Mouse (Mus musculus): ENCODE results near the gene Ppp4r1. TPM values are rescaled to one million over a fixed set of nuclear protein-coding genes. Genes with fewer than 3 reads are reported as not detected.

Gene Ppp4r1
- polyA plus RNA-seq, 1 experiment from 2014 or later: 30.9 TPM

GRCm38 (mm10) chr17:65743664-65744330 lies 38.6 kb upstream of the Ppp4r1 start:
- 83% methylated on average over 11 of the region's 11 CpGs for WGBS
- Histone ChIP-seq H3K4me3 (ENCODE audit: low read length) (no peak overlapping the region), H3K36me3 (ENCODE audit: control insufficient read depth, insufficient read depth, low read length) (no peaks in the 10 kb centered on the region), H3K4me2 (ENCODE audit: low read depth, low read length) (no peak overlapping the region), H3K9me3 (ENCODE audit: control insufficient read depth, low read length) (no peaks in the 10 kb centered on the region), H3K27me3 (replicated peaks; ENCODE audit: control insufficient read depth, insufficient read depth, low read length) (no peaks in the 10 kb centered on the region), H3K27ac (ENCODE audit: low read length) (no peak overlapping the region), H3K4me1 (ENCODE audit: control insufficient read depth, insufficient read depth, low read length) (no peaks in the 10 kb centered on the region), H3K9ac (ENCODE audit: low read depth, low read length) (no peak overlapping the region)
- ATAC-seq: no peak

GRCm38 (mm10) chr17:65746314-65746713 lies 36.1 kb upstream of the Ppp4r1 start:
- Histone ChIP-seq H3K4me2 (ENCODE audit: low read depth, low read length) (no peak overlapping the region), H3K4me3 (ENCODE audit: low read length) (no peak overlapping the region), H3K4me1 (ENCODE audit: control insufficient read depth, insufficient read depth, low read length) (no peaks in the 10 kb centered on the region), H3K27me3 (replicated peaks; ENCODE audit: control insufficient read depth, insufficient read depth, low read length) (no peaks in the 10 kb centered on the region), H3K27ac (ENCODE audit: low read length) (no peak overlapping the region), H3K9me3 (ENCODE audit: control insufficient read depth, low read length) (0 out of 2 replicates have a peak, but pooled peaks cover 3% of the 10 kb centered on the region), H3K9ac (ENCODE audit: low read depth, low read length) (no peak overlapping the region), H3K36me3 (ENCODE audit: control insufficient read depth, insufficient read depth, low read length) (no peaks in the 10 kb centered on the region)
- 78% methylated on average over 6 of the region's 6 CpGs for WGBS
- ATAC-seq: no peak

GRCm38 (mm10) chr17:65748997-65749396 lies 33.4 kb upstream of the Ppp4r1 start:
- ATAC-seq: no peak
- Histone ChIP-seq H3K4me2 (ENCODE audit: low read depth, low read length) (no peak overlapping the region), H3K4me1 (ENCODE audit: control insufficient read depth, insufficient read depth, low read length) (no peaks in the 10 kb centered on the region), H3K27me3 (replicated peaks; ENCODE audit: control insufficient read depth, insufficient read depth, low read length) (no peaks in the 10 kb centered on the region), H3K4me3 (ENCODE audit: low read length) (no peak overlapping the region), H3K9me3 (ENCODE audit: control insufficient read depth, low read length) (0 out of 2 replicates have a peak, but pooled peaks cover 3% of the 10 kb centered on the region), H3K36me3 (ENCODE audit: control insufficient read depth, insufficient read depth, low read length) (no peaks in the 10 kb centered on the region), H3K27ac (ENCODE audit: low read length) (no peak overlapping the region), H3K9ac (ENCODE audit: low read depth, low read length) (no peak overlapping the region)
- WGBS: 84% methylated on average over 6 of the region's 6 CpGs

DNA sequence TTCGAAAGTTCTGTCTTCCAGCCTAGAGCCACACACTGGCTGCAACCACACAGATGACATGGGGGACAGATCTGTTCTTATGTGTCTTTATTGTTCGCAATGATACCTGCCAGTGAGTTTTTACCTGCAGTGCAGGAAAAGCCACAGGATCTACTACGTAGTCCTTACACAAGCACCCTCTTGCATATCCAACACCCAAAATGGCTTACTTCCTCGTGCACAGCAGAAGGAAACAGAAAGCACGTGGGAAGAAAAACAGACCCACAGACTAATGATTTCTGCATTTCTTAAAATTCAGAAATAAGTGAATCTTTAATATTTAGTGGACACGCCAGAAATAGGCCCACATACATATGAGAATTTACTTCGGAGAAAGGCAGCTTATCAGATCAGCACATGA lies 32.6 kb upstream of the Ppp4r1 start:
- Histone ChIP-seq H3K36me3 (ENCODE audit: control insufficient read depth, insufficient read depth, low read length) (no peaks in the 10 kb centered on the region), H3K9me3 (ENCODE audit: control insufficient read depth, low read length) (0 out of 2 replicates have a peak, but pooled peaks cover 3% of the 10 kb centered on the region), H3K4me1 (ENCODE audit: control insufficient read depth, insufficient read depth, low read length) (no peaks in the 10 kb centered on the region), H3K4me2 (ENCODE audit: low read depth, low read length) (no peak overlapping the region), H3K27me3 (replicated peaks; ENCODE audit: control insufficient read depth, insufficient read depth, low read length) (no peaks in the 10 kb centered on the region), H3K4me3 (ENCODE audit: low read length) (no peak overlapping the region), H3K9ac (ENCODE audit: low read depth, low read length) (no peak overlapping the region), H3K27ac (ENCODE audit: low read length) (no peak overlapping the region)
- 92% methylated on average over 7 of the region's 7 CpGs for WGBS
- ATAC-seq: no peak

GRCm38 (mm10) chr17:65750301-65750700 lies 32.1 kb upstream of the Ppp4r1 start:
- Histone ChIP-seq H3K9ac (ENCODE audit: low read depth, low read length) (no peak overlapping the region), H3K4me3 (ENCODE audit: low read length) (no peak overlapping the region), H3K4me2 (ENCODE audit: low read depth, low read length) (no peak overlapping the region), H3K36me3 (ENCODE audit: control insufficient read depth, insufficient read depth, low read length) (no peaks in the 10 kb centered on the region), H3K9me3 (ENCODE audit: control insufficient read depth, low read length) (0 out of 2 replicates have a peak, but pooled peaks cover 3% of the 10 kb centered on the region), H3K27ac (ENCODE audit: low read length) (no peak overlapping the region), H3K4me1 (ENCODE audit: control insufficient read depth, insufficient read depth, low read length) (no peaks in the 10 kb centered on the region), H3K27me3 (replicated peaks; ENCODE audit: control insufficient read depth, insufficient read depth, low read length) (no peaks in the 10 kb centered on the region)
- ATAC-seq: no peak

DNA sequence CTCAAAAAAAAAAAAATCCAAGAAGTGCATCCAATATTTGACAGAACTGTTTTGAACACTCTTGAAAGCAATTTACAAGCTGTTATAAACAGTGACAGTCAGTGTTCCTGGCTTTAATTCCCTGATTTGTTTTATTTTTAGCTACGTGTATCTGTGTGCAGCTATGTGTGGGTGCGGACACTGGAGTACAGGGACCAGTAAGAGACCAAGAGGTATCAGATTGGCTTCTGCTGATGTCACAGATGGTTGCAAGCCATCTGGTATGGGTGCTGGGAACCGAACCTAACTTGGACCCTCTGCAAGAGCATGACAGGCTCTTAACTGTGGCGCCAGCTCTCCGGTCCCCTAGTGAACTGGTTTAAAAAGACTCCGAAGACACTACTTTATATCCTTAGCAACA lies 29.2 kb upstream of the Ppp4r1 start:
- H3K27me3 ChIP-seq (replicated peaks; ENCODE audit: control insufficient read depth, insufficient read depth, low read length): no peaks in the 10 kb centered on the region
- no peak for ATAC-seq
- no peak overlapping the region for H3K9ac ChIP-seq (ENCODE audit: low read depth, low read length)
- H3K36me3 ChIP-seq (ENCODE audit: control insufficient read depth, insufficient read depth, low read length): no peaks in the 10 kb centered on the region
- no peaks in the 10 kb centered on the region for H3K4me1 ChIP-seq (ENCODE audit: control insufficient read depth, insufficient read depth, low read length)
- no peak overlapping the region for H3K27ac ChIP-seq (ENCODE audit: low read length)
- H3K4me2 ChIP-seq (ENCODE audit: low read depth, low read length): no peak overlapping the region
- WGBS: 92% methylated on average over 6 of the region's 6 CpGs
- H3K4me3 ChIP-seq (ENCODE audit: low read length): no peak overlapping the region
- 0 out of 2 replicates have a peak, but pooled peaks cover 3% of the 10 kb centered on the region for H3K9me3 ChIP-seq (ENCODE audit: control insufficient read depth, low read length)

DNA sequence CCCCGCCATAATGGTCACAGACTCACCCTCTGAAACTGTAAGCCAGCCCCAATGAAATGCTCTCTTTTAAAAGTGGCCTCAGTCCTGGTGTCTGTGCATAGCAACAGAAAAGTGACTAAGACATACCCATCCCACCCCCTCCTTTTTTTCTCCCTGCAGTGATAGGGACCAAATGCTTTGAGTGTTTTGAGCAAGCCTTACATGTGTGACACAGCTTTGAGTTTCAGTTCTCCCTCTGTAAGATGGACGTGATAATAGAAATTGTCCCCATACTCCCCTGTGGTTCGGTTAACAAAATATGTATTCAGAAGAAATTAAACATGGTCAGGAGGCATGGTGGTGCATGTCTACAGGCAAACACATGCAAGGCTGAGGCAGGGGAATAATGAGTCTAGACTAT lies 26.5 kb upstream of the Ppp4r1 start:
- 93% methylated on average over 3 of the region's 3 CpGs for WGBS
- no peak for ATAC-seq
- Histone ChIP-seq H3K4me1 (ENCODE audit: control insufficient read depth, insufficient read depth, low read length) (no peaks in the 10 kb centered on the region), H3K9ac (ENCODE audit: low read depth, low read length) (no peak overlapping the region), H3K27me3 (replicated peaks; ENCODE audit: control insufficient read depth, insufficient read depth, low read length) (no peaks in the 10 kb centered on the region), H3K4me3 (ENCODE audit: low read length) (no peak overlapping the region), H3K27ac (ENCODE audit: low read length) (no peak overlapping the region), H3K9me3 (ENCODE audit: control insufficient read depth, low read length) (no peaks in the 10 kb centered on the region), H3K4me2 (ENCODE audit: low read depth, low read length) (no peak overlapping the region), H3K36me3 (ENCODE audit: control insufficient read depth, insufficient read depth, low read length) (no peaks in the 10 kb centered on the region)

GRCm38 (mm10) chr17:65757150-65757549 lies 25.2 kb upstream of the Ppp4r1 start:
- Histone ChIP-seq H3K9me3 (ENCODE audit: control insufficient read depth, low read length) (no peaks in the 10 kb centered on the region), H3K27me3 (replicated peaks; ENCODE audit: control insufficient read depth, insufficient read depth, low read length) (no peaks in the 10 kb centered on the region), H3K4me1 (ENCODE audit: control insufficient read depth, insufficient read depth, low read length) (no peaks in the 10 kb centered on the region), H3K4me3 (ENCODE audit: low read length) (no peak overlapping the region), H3K4me2 (ENCODE audit: low read depth, low read length) (no peak overlapping the region), H3K27ac (ENCODE audit: low read length) (no peak overlapping the region), H3K36me3 (ENCODE audit: control insufficient read depth, insufficient read depth, low read length) (no peaks in the 10 kb centered on the region), H3K9ac (ENCODE audit: low read depth, low read length) (no peak overlapping the region)
- ATAC-seq: no peak
- WGBS: 69% methylated on average over 6 of the region's 6 CpGs

DNA sequence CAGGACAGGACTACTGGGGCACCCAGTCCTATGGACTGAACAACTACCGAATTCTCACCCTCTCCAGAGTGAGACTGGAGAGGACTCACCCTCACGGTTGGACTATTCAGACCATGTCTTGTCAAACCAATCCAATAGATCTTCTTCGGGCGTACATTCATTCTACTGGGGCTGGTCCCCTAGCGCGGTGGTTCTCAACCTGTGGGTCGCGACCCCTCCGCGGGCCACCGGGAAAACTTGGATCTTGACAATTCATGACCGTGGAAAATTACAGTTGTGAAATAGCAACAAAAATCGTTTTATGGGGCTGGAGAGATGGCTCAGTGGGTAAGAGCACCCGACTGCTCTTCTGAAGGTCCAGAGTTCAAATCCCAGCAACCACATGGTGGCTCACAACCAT lies 19.2 kb upstream of the Ppp4r1 start:
- Histone ChIP-seq H3K36me3 (ENCODE audit: control insufficient read depth, insufficient read depth, low read length) (no peaks in the 10 kb centered on the region), H3K27me3 (replicated peaks; ENCODE audit: control insufficient read depth, insufficient read depth, low read length) (no peaks in the 10 kb centered on the region), H3K4me3 (ENCODE audit: low read length) (no peak overlapping the region), H3K4me2 (ENCODE audit: low read depth, low read length) (no peak overlapping the region), H3K27ac (ENCODE audit: low read length) (no peak overlapping the region), H3K4me1 (ENCODE audit: control insufficient read depth, insufficient read depth, low read length) (peaks cover 1% of the 10 kb centered on the region; the same call in 1 of the 2 replicates), H3K9ac (ENCODE audit: low read depth, low read length) (no peak overlapping the region), H3K9me3 (ENCODE audit: control insufficient read depth, low read length) (no peaks in the 10 kb centered on the region)
- WGBS: 94% methylated on average over 14 of the region's 14 CpGs
- no peak for ATAC-seq

DNA sequence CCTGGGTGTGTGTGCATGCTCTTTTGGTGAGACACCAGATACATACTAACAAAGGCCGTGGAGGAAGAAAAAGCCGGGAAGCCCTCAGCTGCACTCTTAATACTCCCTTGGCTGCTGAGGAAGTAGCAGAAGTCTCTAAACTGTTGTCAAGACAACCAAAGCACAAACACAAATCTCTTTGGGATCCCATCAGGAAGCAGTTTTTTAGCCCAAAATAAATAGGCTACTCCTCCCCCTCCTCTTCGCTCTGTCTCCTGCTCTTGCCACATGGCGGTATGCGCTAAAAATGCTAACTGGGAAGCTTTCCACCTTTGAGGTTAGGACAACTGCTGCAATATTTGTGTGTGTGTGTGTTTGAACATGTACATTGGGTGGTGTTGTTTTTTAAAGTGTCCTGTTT lies 13.9 kb upstream of the Ppp4r1 start:
- H3K36me3 ChIP-seq (ENCODE audit: control insufficient read depth, insufficient read depth, low read length): no peaks in the 10 kb centered on the region
- no peak overlapping the region for H3K4me2 ChIP-seq (ENCODE audit: low read depth, low read length)
- WGBS: 63% methylated on average over 5 of the region's 5 CpGs
- ATAC-seq: no peak
- no peak overlapping the region for H3K4me3 ChIP-seq (ENCODE audit: low read length)
- no peaks in the 10 kb centered on the region for H3K9me3 ChIP-seq (ENCODE audit: control insufficient read depth, low read length)
- H3K4me1 ChIP-seq (ENCODE audit: control insufficient read depth, insufficient read depth, low read length): peaks cover 21% of the 10 kb centered on the region; the same call in 1 of the 2 replicates
- no peaks in the 10 kb centered on the region for H3K27me3 ChIP-seq (replicated peaks; ENCODE audit: control insufficient read depth, insufficient read depth, low read length)
- no peak overlapping the region for H3K27ac ChIP-seq (ENCODE audit: low read length)
- no peak overlapping the region for H3K9ac ChIP-seq (ENCODE audit: low read depth, low read length)
